Mouse (Mus musculus) liver (tissue): ENCODE measurements around the gene H2-M10.2.
"Not testable (repeated sequence)": the region's sequence is repeated elsewhere in the genome, so short reads cannot be mapped to it uniquely, and the experiment has no call there.

Source experiments
- DNase-seq: peaks from one replicate; pipeline ENCODE4 v3.0.0-alpha.2; 2020; ENCODE audit warnings: mixed read lengths

Gene H2-M10.2

GRCm38 (mm10) chr17:36248886-36249285, 37.4 kb downstream of the H2-M10.2 start:
- DNase-seq: no peak

- DNase-seq: no peak
These were observed 40.5 kb downstream of the H2-M10.2 start for GRCm38 (mm10) chr17:36245741-36246140.

GRCm38 (mm10) chr17:36244031-36244430, 42.3 kb downstream of the H2-M10.2 start:
- DNase-seq: no peak

- DNase-seq: no peak
These were observed 45.6 kb downstream of the H2-M10.2 start for GRCm38 (mm10) chr17:36240637-36241213.

- DNase-seq: no peak
These were observed 48.9 kb downstream of the H2-M10.2 start for GRCm38 (mm10) chr17:36237321-36237921.

GRCm38 (mm10) chr17:36235300-36235699, 51.0 kb downstream of the H2-M10.2 start:
- not testable (repeated sequence) for DNase-seq
